Mouse (Mus musculus): ENCODE data around the gene Gm32717. TPM values are rescaled to one million over a fixed set of nuclear protein-coding genes. Genes with fewer than 3 reads are reported as not detected.
"Not testable (repeated sequence)": the region's sequence is repeated elsewhere in the genome, so short reads cannot be mapped to it uniquely, and the experiment has no call there.

Gm32717 gene
- total RNA-seq (2021) = under 1 TPM; 0.71 to 0.84 TPM

- intact Hi-C loops (cut with DNase I); DNase-seq (ENCODE audit: extremely low spot score in 1 of 2, low spot score in 2 of 2): not testable (repeated sequence)
Measured at GRCm38 (mm10) chr10:118240680-118241079, at the start of gene Gm32717. Gene Gm32717, minus strand, starts transcription at chr10:118240780.

- DNase-seq (ENCODE audit: extremely low spot score in 1 of 2, low spot score in 2 of 2); intact Hi-C loops (cut with DNase I): not testable (repeated sequence)
Measured at GRCm38 (mm10) chr10:118283016-118283415, 42.4 kb upstream of the Gm32717 start.

- DNase-seq (ENCODE audit: extremely low spot score in 1 of 2, low spot score in 2 of 2); intact Hi-C loops (cut with DNase I): not testable (repeated sequence)
Measured at GRCm38 (mm10) chr10:118282565-118282964, 42.0 kb upstream of the Gm32717 start.

GRCm38 (mm10) chr10:118278069-118278468 is 37.5 kb upstream of the Gm32717 start:
- intact Hi-C loops (cut with DNase I) = not testable (repeated sequence)

GRCm38 (mm10) chr10:118271416-118271815 is 30.8 kb upstream of the Gm32717 start:
- intact Hi-C loops (cut with DNase I); DNase-seq (ENCODE audit: extremely low spot score in 1 of 2, low spot score in 2 of 2): not testable (repeated sequence)

More at GRCm38 (mm10) chr10:118278069-118278468, 37.5 kb upstream of the Gm32717 start:
- not testable (repeated sequence) for DNase-seq (ENCODE audit: extremely low spot score in 1 of 2, low spot score in 2 of 2)

GRCm38 (mm10) chr10:118268812-118269211 is 28.2 kb upstream of the Gm32717 start:
- intact Hi-C loops (cut with DNase I) = not testable (repeated sequence)

GRCm38 (mm10) chr10:118258388-118258787 is 17.8 kb upstream of the Gm32717 start, which contains the start of gene Gm32802:
Gene Gm32802, plus strand, starts transcription at chr10:118258688.
- intact Hi-C loops (cut with DNase I); DNase-seq (ENCODE audit: extremely low spot score in 1 of 2, low spot score in 2 of 2): not testable (repeated sequence)

More at GRCm38 (mm10) chr10:118268812-118269211, 28.2 kb upstream of the Gm32717 start:
- DNase-seq (ENCODE audit: extremely low spot score in 1 of 2, low spot score in 2 of 2) = not testable (repeated sequence)

- intact Hi-C loops (cut with DNase I) = no loop called here
- DNase-seq (ENCODE audit: extremely low spot score in 1 of 2, low spot score in 2 of 2) = peak; percentile 19 to 37
Measured at GRCm38 (mm10) chr10:118250852-118251295, 10.3 kb upstream of the Gm32717 start.

GRCm38 (mm10) chr10:118249006-118249595 is 8.5 kb upstream of the Gm32717 start:
- intact Hi-C loops (cut with DNase I) = not testable (repeated sequence)
- DNase-seq (ENCODE audit: extremely low spot score in 1 of 2, low spot score in 2 of 2) = peak in 1 of 2 experiments; percentile 24

- DNase-seq (ENCODE audit: extremely low spot score in 1 of 2, low spot score in 2 of 2); intact Hi-C loops (cut with DNase I): not testable (repeated sequence)
Measured at GRCm38 (mm10) chr10:118232607-118233006, 8.0 kb downstream of the Gm32717 start.

GRCm38 (mm10) chr10:118227629-118228028 is 13.0 kb downstream of the Gm32717 start:
- intact Hi-C loops (cut with DNase I); DNase-seq (ENCODE audit: extremely low spot score in 1 of 2, low spot score in 2 of 2): not testable (repeated sequence)

GRCm38 (mm10) chr10:118215719-118216393 is 24.7 kb downstream of the Gm32717 start:
- intact Hi-C loops (cut with DNase I); DNase-seq (ENCODE audit: extremely low spot score in 1 of 2, low spot score in 2 of 2): not testable (repeated sequence)

- intact Hi-C loops (cut with DNase I) = no loop called here
- DNase-seq (ENCODE audit: extremely low spot score in 1 of 2, low spot score in 2 of 2) = no peak
Measured at GRCm38 (mm10) chr10:118204642-118205041, 35.9 kb downstream of the Gm32717 start, which contains the start of gene Il22. Gene Il22, plus strand, starts transcription at chr10:118204942.

- DNase-seq (ENCODE audit: extremely low spot score in 1 of 2, low spot score in 2 of 2); intact Hi-C loops (cut with DNase I): not testable (repeated sequence)
Measured at GRCm38 (mm10) chr10:118195150-118195549, 45.4 kb downstream of the Gm32717 start.

Other genes starting within 250 kb of the Gm32717 start
- 10 to 100 TPM; 10.3 to 10.9 TPM for gene Mdm1, start 99.0 kb downstream of the Gm32717 start, total RNA-seq (2021)
- not detected for gene Il22, start 35.8 kb downstream of the Gm32717 start, total RNA-seq (2021)
- under 1 TPM; 0.71 to 0.84 TPM for gene Gm32802, start 17.9 kb upstream of the Gm32717 start, total RNA-seq (2021)
- under 1 TPM in 1 of 2 experiments, not detected in 1; 0.51 TPM for gene Iltifb, start 54.3 kb upstream of the Gm32717 start, total RNA-seq (2021)
- not detected for gene Gm9040, start 86.2 kb upstream of the Gm32717 start, total RNA-seq (2021)
- not detected for gene Gm9044, start 91.6 kb upstream of the Gm32717 start, total RNA-seq (2021)
- not detected for gene Gm9045, start 97.1 kb upstream of the Gm32717 start, total RNA-seq (2021)
- gene Gm9046, start 102.5 kb upstream of the Gm32717 start, total RNA-seq (2021) = not detected
- under 1 TPM in 1 of 2 experiments, not detected in 1; 0.18 TPM for gene Gm9048, start 107.9 kb upstream of the Gm32717 start, total RNA-seq (2021)
- gene Gm9049, start 113.3 kb upstream of the Gm32717 start, total RNA-seq (2021) = not detected
- gene Ifng, start 200.3 kb upstream of the Gm32717 start, total RNA-seq (2021) = not detected

Measured in left cerebral cortex, postnatal 10 days (tissue).